Mouse (Mus musculus): ENCODE results near the gene Chchd2. TPM values are rescaled to one million over a fixed set of nuclear protein-coding genes. Genes with fewer than 3 reads are reported as not detected.

The Chchd2 gene
- total and polyA plus RNA-seq, 2 experiments from 2014 or later, result 889 to 905 TPM

- whole genome bisulfite sequencing, result 94% methylated on average over 5 of the region's 5 CpGs
- no peak for TF ChIP-seq CTCF (IDR thresholded peaks at IDR 0.05; ENCODE audit: low read depth)
- Histone ChIP-seq H3K36me3 (ENCODE audit: insufficient read depth) (peaks cover 21% of the 10 kb centered on the region), H3K4me2 (ENCODE audit: low read depth) (no peak overlapping the region), H3K27ac (ENCODE audit: low read depth, low read length) (no peak overlapping the region), H3K27me3 (ENCODE audit: insufficient read depth, low read length) (no peaks in the 10 kb centered on the region), H3K9ac (no peak overlapping the region), H3K4me1 (ENCODE audit: insufficient read depth) (no peaks in the 10 kb centered on the region), H3K9me3 (ENCODE audit: low read length) (no peaks in the 10 kb centered on the region), H3K4me3 (ENCODE audit: low read depth, low read length) (no peak overlapping the region)
- ATAC-seq (no peak), DNase-seq (no peak)
These were observed 42.4 kb downstream of the Chchd2 start for GRCm38 (mm10) chr5:129844848-129845247.

Other genes with a start within 250 kb of the Chchd2 start
- 4.3 and 5.8 TPM in 2 replicates for gene Zfp11, start 217.4 kb downstream of the Chchd2 start, total RNA-seq (2014; rRNA removed)
- 3.3 and 4.8 TPM in 2 replicates for gene Zfp11, start 217.4 kb downstream of the Chchd2 start, polyA plus RNA-seq (2015; fragmentation: Nextera tagmentation; extraction: Ambion mirVana)
- not detected in 2 replicates for gene Sept14, start 179.0 kb downstream of the Chchd2 start, total RNA-seq (2014; rRNA removed)
- not detected in 2 replicates for gene Sept14, start 179.0 kb downstream of the Chchd2 start, polyA plus RNA-seq (2015; fragmentation: Nextera tagmentation; extraction: Ambion mirVana)
- gene Mrps17, start 172.0 kb downstream of the Chchd2 start, total RNA-seq (2014; rRNA removed), result 131 and 146 TPM in 2 replicates
- 169 and 184 TPM in 2 replicates for gene Mrps17, start 172.0 kb downstream of the Chchd2 start, polyA plus RNA-seq (2015; fragmentation: Nextera tagmentation; extraction: Ambion mirVana)
- gene Nipsnap2, start 162.4 kb downstream of the Chchd2 start, total RNA-seq (2014; rRNA removed), result 71.7 and 83.2 TPM in 2 replicates
- 90.8 and 97.9 TPM in 2 replicates for gene Nipsnap2, start 162.4 kb downstream of the Chchd2 start, polyA plus RNA-seq (2015; fragmentation: Nextera tagmentation; extraction: Ambion mirVana)
- gene Psph, start 100.0 kb downstream of the Chchd2 start, total RNA-seq (2014; rRNA removed), result 33.3 and 37.9 TPM in 2 replicates
- 44.6 and 46.3 TPM in 2 replicates for gene Psph, start 100.0 kb downstream of the Chchd2 start, polyA plus RNA-seq (2015; fragmentation: Nextera tagmentation; extraction: Ambion mirVana)
- 16.6 and 29.9 TPM in 2 replicates for gene Sumf2, start 40.5 kb downstream of the Chchd2 start, total RNA-seq (2014; rRNA removed)
- 21.2 and 22.3 TPM in 2 replicates for gene Sumf2, start 40.5 kb downstream of the Chchd2 start, polyA plus RNA-seq (2015; fragmentation: Nextera tagmentation; extraction: Ambion mirVana)
- gene Zbed5, start 8.3 kb upstream of the Chchd2 start, total RNA-seq (2014; rRNA removed), result 21.2 and 23.6 TPM in 2 replicates
- gene Zbed5, start 8.3 kb upstream of the Chchd2 start, polyA plus RNA-seq (2015; fragmentation: Nextera tagmentation; extraction: Ambion mirVana), result 8.3 and 9.8 TPM in 2 replicates
- 1.2 and 1.4 TPM in 2 replicates for gene Phkg1, start 11.1 kb upstream of the Chchd2 start, total RNA-seq (2014; rRNA removed)
- gene Phkg1, start 11.1 kb upstream of the Chchd2 start, polyA plus RNA-seq (2015; fragmentation: Nextera tagmentation; extraction: Ambion mirVana), result 0.50 and 1.3 TPM in 2 replicates
- gene Nupr1l, start 21.1 kb upstream of the Chchd2 start, total RNA-seq (2014; rRNA removed), result 1.4 and 3.0 TPM in 2 replicates
- 5.5 and 5.6 TPM in 2 replicates for gene Nupr1l, start 21.1 kb upstream of the Chchd2 start, polyA plus RNA-seq (2015; fragmentation: Nextera tagmentation; extraction: Ambion mirVana)
- 43.5 and 52.8 TPM in 2 replicates for gene Vkorc1l1, start 54.5 kb upstream of the Chchd2 start, total RNA-seq (2014; rRNA removed)
- 16.9 and 22.0 TPM in 2 replicates for gene Vkorc1l1, start 54.5 kb upstream of the Chchd2 start, polyA plus RNA-seq (2015; fragmentation: Nextera tagmentation; extraction: Ambion mirVana)
- 17.2 and 19.9 TPM in 2 replicates for gene Gusb, start 115.6 kb upstream of the Chchd2 start, total RNA-seq (2014; rRNA removed)
- 27.7 and 29.3 TPM in 2 replicates for gene Gusb, start 115.6 kb upstream of the Chchd2 start, polyA plus RNA-seq (2015; fragmentation: Nextera tagmentation; extraction: Ambion mirVana)
- 28.7 and 33.2 TPM in 2 replicates for gene Asl, start 141.8 kb upstream of the Chchd2 start, total RNA-seq (2014; rRNA removed)
- gene Asl, start 141.8 kb upstream of the Chchd2 start, polyA plus RNA-seq (2015; fragmentation: Nextera tagmentation; extraction: Ambion mirVana), result 32.5 and 39.3 TPM in 2 replicates
- 63.2 and 69.1 TPM in 2 replicates for gene Crcp, start 141.8 kb upstream of the Chchd2 start, total RNA-seq (2014; rRNA removed)
- 87.1 and 91.2 TPM in 2 replicates for gene Crcp, start 141.8 kb upstream of the Chchd2 start, polyA plus RNA-seq (2015; fragmentation: Nextera tagmentation; extraction: Ambion mirVana)
- gene Tpst1, start 185.9 kb upstream of the Chchd2 start, total RNA-seq (2014; rRNA removed), result 50.7 and 55.3 TPM in 2 replicates
- gene Tpst1, start 185.9 kb upstream of the Chchd2 start, polyA plus RNA-seq (2015; fragmentation: Nextera tagmentation; extraction: Ambion mirVana), result 50.3 and 55.4 TPM in 2 replicates